In genomic region chr2:124334655-124335054, GRCm38 (mm10) we compare ENCODE assay signal across 7 mouse cellular contexts.
A peak's percentile ranks its signal among the peaks of the same experiment; 100 is the strongest.
DNase-seq lines count a peak whose midpoint lies in the region; ATAC-seq and TF ChIP-seq lines count a peak whose summit lies in the region.
"Not testable (repeated sequence)": the region's sequence is repeated elsewhere in the genome, so short reads cannot be mapped to it uniquely, and the experiment has no call there.

No protein-coding gene starts in this region.

- not testable (repeated sequence) for H3K27me3 ChIP-seq in forebrain, embryonic 13.5 days; heart, embryonic 10.5 days (ENCODE audit: insufficient read depth, poor library complexity, severe bottlenecking)

- not testable (repeated sequence) for H3K27ac ChIP-seq in forebrain, embryonic 13.5 days; left cerebral cortex, adult 2 months
- H3K27ac ChIP-seq in heart, embryonic 10.5 days, result 0 out of 2 replicates have a peak overlapping the region, but pooled peaks have one; percentile 42

- 0 out of 2 replicates have a peak, but pooled peaks have one; percentile 27 for ATAC-seq in forebrain, embryonic 13.5 days

- not testable (repeated sequence) for H3K4me3 ChIP-seq in forebrain, embryonic 13.5 days; heart, embryonic 10.5 days; left cerebral cortex, adult 2 months

- not testable (repeated sequence) for H3K4me1 ChIP-seq in forebrain, embryonic 13.5 days
- peaks cover 24% of the 10 kb centered on the region for H3K4me1 ChIP-seq in heart, embryonic 10.5 days

- not testable (repeated sequence) for H3K4me2 ChIP-seq in forebrain, embryonic 13.5 days

- 77% methylated on average over 2 of the region's 2 CpGs for WGBS in forebrain, embryonic 13.5 days
- WGBS in heart, embryonic 10.5 days, result 65% methylated on average over 2 of the region's 2 CpGs

- intact Hi-C loops in left cerebral cortex, adult 2 months (cut with DNase I), result loop anchor here (5.0 kb wide), 1 partner anchor 232 kb away; no protein-coding TSS in a partner anchor

- not testable (repeated sequence) for H3K9me3 ChIP-seq in forebrain, embryonic 13.5 days (replicated peaks); heart, embryonic 10.5 days

- not testable (repeated sequence) for TF ChIP-seq POLR2A in brain, embryonic 14.5 days (IDR thresholded peaks at IDR 0.05; ENCODE audit: borderline replicate concordance, extremely low read depth, insufficient read depth, insufficient read length, poor library complexity, severe bottlenecking)

- DNase-seq in NIH3T3 (ENCODE audit: low read depth), result peak; percentile 17
- peak; percentile 33 for DNase-seq in brain, embryonic 14.5 days (ENCODE audit: low read depth)
- DNase-seq in heart, embryonic 10.5 days (ENCODE audit: low spot score); left cerebral cortex, adult 2 months (ENCODE audit: extremely low spot score in 1 of 2, low spot score in 2 of 2): not testable (repeated sequence)
- peak; percentile 19 for DNase-seq in mesoderm, embryonic 11.5 days (ENCODE audit: low read depth, low spot score)
- DNase-seq in skeletal muscle tissue, adult 2 months (ENCODE audit: low read depth, low spot score), result peak; percentile 7

- not testable (repeated sequence) for H3K36me3 ChIP-seq in forebrain, embryonic 13.5 days (ENCODE audit: poor library complexity, severe bottlenecking); heart, embryonic 10.5 days

- TF ChIP-seq CTCF in brain, embryonic 14.5 days (IDR thresholded peaks at IDR 0.05; ENCODE audit: borderline replicate concordance, extremely low read depth, insufficient read depth, insufficient read length), result not testable (repeated sequence)
- TF ChIP-seq CTCF in left cerebral cortex, adult 2 months (IDR thresholded peaks at IDR 0.05), result peak; percentile 25

- not testable (repeated sequence) for H3K9ac ChIP-seq in forebrain, embryonic 13.5 days
